Mouse (Mus musculus) mesoderm, embryonic 11.5 days (tissue): ENCODE data around the gene 4930556J24Rik.
"Not testable (repeated sequence)": the region's sequence is repeated elsewhere in the genome, so short reads cannot be mapped to it uniquely, and the experiment has no call there.

Source experiments
- DNase-seq: peaks from one replicate; pipeline ENCODE4 v3.0.0-alpha.2; 2012; ENCODE audit warnings: low read depth, low spot score

Gene 4930556J24Rik

DNA sequence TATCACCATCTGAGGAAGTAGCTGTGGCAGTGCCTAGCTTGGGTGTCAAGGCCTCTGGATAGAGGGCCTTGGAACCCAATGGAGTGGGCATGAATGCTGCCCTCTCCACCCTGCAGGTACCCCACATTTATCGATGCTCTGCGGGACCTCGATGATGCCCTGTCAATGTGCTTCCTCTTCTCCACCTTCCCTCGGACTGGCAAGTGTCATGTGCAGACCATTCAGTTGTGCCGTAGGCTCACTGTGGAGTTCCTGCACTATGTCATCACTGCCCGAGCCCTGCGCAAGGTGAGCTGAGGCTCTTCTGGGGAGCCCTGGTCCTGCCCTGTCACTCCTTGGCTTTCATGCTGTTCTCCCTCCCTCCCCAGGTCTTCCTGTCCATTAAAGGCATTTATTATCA, 3.5 kb downstream of the 4930556J24Rik start:
- no peak for DNase-seq

DNA sequence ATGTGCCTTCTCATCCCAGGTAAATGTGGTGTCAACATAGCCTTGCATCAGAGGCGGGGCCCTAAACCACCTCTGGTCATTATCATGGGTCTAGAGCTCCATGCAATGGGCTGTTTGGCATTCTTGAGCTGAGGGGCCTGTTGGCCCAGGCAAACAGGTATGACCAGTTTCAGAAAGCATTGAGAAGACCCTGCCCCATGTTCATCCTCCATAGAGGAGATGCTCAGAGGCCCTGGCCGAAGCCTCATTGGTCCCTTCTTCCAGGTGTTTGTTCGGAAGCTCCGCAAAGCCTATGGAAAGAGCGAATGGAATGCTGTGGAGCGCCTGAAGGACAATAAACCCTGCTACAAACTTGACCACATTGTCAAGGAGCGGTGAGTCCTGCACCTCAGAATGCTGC, 6.2 kb downstream of the 4930556J24Rik start:
- no peak for DNase-seq

DNA sequence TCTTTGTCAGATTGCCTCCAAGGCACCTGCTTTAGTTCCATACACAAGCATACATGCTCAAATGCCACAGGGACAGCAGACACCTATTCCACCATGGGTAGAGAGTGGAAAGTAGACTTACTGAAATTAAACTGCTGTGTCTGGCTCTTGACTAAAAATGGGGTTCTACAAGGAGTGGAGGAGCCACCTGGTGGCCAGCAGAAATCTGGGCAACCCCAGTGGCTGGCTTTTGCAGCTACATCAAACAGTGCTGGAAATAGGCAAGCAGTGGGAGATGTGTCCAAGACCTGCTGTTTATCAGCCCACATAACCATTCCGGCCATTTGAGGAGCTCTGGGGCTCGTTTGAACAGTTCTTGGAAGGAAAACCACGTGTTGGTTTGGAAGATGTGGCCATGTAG, 6.7 kb downstream of the 4930556J24Rik start:
- no peak for DNase-seq

DNA sequence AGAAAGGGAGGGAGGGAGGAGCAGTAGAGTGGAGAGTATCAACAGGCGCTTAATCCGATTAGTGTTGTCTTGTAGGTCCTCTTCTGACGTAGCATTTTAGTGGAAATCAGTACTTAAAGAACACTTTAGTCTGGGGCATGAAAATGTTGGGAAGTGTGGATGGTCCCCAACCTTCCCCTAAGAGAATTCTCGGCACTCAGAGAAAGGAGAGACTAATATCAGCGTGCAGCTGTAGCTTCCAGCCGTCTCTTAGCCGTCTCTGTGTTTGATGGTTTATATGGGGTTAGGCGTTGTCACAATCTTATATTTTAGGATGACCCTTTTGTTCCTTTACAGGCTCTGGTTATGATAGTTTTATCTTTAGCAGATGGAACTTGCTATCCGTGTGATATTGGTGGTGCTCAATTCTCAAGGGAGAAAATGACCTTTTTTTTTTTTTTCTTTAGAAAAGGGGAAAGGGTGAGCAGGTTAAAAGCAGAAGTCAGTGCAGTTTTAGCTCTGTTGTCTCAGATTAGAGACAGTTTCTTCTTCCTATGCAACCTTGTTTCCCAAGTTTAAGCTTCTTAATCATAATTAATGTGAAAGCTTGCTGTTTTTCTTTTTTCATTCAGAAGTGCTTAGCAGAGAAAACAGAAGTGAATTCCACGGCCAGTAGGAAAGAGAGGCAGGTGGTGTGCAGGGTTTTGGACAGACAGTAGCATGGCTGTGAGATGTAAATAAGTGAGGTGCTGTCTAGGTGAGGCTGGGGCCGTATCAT, 12.0 kb downstream of the 4930556J24Rik start:
- no peak for DNase-seq

DNA sequence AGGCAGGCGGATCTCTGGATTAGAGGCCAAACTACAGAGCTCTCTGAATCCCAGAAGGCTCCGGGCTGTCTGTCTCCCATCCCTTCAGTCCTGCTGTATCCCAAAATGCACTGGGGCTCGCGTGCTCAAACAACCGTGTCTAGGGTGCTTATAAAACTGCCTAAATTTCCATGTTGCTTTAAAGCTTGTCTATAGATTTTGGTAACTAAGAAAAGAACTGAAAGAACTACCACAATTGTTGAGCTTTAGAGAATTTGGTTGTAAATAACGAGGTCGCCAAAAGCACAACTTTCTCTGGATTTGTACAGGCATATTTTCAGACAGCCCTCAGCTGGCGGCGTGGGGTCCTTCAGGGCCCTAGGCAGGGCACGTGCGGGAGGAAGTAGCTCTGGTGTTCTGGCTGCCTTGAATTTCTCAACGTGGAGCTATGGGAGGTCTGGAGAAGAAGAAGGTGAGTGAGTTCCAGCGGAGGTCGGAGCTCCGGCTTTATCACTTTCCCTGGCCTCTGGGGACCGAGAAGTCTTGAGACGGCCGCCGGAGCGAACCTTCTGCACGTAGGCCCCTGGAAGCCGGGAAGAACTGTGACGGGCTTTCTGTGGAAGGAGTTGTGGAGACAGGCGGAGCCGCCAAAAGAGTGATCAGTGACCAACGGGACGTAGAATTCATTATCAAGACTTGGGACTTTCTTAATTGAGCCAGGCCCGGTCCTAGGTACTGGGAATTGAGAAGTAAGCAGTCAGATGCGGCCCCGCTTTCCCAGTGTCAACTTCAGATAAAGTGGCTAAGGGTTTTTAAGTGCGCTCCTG, 12.8 kb downstream of the 4930556J24Rik start, which contains the start of gene Pes1:
Gene Pes1 (plus strand): TSS at position 366 of the 806 bp plus-strand sequence.
- DNase-seq: peak; percentile 86

DNA sequence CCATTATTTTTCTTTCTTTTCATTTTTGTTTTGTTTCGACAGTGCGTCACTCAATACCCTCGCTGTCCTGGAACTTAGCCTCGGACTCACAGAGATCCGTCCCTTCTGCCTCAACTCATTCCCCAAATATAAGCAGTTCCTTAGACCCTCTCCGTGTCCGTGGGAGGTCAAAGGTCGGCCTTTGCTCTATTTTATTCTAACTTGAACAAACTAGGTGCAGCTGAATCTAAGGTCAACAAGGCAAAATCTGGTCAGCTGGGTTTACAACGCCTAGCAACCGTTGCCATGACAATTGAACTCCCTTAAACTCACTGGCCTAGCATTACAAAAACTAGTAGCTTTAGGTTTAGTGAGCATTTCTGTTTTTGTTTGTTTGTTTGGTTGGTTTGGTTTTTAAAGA, 13.4 kb downstream of the 4930556J24Rik start:
- no peak for DNase-seq

DNA sequence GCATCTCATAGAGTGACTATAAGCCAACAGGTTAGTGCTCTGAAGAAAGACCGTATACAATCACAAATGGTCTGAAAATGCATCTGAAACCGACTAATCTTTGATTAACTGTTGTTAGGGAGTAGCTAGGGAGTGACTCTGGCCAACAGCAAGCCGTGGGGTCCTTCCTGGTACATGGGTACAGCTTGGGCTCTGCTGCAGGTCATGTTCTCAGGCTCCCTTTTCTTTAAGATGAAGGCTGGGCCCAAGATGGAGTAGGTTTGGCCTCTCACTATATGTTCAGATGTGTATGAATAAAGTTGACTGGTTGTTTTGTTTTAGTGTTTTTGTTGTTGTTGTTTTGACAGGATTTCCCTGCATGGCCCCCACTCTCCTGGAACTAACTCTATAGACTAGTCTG, 14.8 kb downstream of the 4930556J24Rik start:
- no peak for DNase-seq

DNA sequence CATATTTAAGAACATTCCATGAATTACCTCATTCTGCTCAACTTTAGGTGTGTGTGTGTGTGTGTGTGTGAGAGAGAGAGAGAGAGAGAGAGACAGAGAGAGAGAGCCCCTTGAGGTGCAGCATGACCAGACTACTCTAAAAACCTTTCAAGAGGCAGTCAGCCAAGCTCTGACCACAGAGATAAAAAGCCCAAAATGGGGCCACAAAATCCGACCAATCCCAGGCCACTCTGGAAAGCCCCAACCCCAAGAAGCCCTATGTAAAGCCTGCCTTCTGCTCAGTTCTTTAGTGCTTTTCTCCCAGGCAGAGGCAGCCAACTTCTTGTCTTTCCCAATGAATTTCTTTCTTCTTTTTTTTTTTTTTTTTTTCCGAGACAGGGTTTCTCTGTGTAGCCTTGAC, 15.7 kb downstream of the 4930556J24Rik start:
- no peak for DNase-seq

DNA sequence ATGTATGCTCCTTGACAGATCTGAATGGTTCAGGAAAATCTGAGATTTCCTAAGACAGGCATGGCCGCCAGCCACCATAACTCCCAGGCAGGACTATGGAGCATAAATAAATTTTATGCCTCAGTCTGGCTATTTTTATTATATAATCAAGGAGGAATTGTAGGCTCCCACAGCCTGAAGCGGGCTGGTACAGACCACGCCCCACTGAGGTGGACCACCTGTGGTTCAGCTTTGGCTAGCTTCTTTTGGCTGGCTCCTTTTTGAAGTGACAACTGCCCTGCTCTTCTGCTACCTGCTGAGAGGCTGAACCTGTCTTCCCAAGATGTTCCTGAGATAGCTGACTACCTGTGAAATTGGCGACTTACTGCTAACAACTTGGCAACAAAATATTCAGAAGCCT, 21.2 kb downstream of the 4930556J24Rik start:
- DNase-seq: not testable (repeated sequence)

DNA sequence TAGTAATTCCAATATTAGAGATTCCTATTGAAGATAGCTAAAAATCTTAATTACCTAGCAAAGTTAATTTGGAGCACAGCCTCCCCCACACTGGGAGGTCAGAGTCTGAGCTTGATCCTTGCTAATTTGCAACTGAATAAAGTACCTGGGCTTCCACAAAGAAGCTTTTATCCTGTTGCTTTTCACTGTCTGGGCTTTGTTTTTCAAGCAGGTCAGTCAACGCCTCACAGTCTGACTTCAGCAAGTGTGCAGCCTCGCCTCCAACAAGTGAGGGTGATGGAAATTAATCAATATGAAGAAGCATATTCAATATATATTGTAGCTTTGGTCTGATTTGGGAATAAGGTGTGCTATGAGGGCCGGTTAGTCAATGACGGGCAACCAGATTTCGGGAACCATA, 21.7 kb downstream of the 4930556J24Rik start:
- DNase-seq: not testable (repeated sequence)

DNA sequence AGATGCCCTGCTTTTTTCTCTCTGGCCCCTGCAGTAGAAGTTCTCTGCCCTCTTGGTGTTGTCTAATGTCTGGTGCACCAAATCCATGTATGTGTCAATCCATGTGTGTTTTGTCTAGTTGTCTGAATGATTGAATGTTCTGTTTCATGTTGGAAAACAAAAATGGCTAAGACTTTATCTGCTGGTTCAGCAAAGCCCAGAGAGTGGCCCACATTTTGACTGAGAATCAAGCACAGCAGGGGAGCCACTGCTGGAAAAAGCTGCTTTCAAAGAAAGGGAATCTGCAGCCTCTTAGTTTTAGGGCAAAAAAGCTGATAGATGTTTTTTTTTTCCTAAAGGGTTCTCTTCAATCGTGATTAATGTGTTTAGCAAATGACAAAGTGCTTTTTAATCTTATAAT, 30.2 kb downstream of the 4930556J24Rik start:
- no peak for DNase-seq

DNA sequence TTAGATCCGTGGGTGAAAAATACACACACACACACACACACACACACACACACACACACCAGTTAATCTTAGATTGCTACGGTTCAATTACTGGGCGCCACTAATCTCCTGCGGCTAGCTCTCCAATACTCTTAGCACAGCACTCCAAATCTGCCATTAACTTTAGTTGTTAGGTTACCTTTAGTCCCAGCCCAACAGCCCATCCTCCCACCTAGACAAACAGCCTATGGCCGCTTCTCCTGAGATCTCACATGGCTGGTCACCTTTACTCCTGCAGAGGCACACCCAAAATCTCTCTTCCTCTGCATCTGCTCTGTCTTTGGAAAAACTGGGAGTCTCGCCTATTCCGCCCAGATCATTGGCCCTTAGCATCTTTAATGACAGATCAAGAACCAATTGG, 35.2 kb downstream of the 4930556J24Rik start:
- DNase-seq: no peak

DNA sequence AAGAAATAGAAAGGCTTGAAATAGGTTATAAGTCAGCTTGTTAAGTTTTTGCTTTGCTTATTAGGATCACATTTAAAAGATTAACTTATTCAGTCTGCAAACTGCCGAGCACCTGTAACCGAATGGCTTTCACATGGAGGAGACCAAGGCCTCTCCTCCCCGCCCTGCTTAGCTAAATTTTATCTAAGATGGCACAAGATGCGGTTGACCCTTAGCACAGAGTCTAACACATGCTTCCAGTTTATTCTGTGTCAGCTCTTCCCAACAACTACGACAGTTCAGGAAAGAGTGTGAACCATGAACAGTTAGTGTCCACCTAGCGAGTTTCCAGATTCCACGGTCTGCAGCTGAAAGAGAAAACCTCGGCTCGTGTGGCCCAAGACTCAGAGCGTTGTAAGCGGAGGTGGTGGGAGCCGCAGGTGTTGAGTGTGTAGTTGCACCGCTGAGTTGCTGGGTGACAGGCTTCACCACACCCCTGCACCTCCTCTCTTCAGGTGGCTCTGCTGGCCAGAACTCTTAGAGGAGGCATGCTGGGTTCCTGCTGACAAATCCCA, 39.2 kb downstream of the 4930556J24Rik start:
- no peak for DNase-seq

DNA sequence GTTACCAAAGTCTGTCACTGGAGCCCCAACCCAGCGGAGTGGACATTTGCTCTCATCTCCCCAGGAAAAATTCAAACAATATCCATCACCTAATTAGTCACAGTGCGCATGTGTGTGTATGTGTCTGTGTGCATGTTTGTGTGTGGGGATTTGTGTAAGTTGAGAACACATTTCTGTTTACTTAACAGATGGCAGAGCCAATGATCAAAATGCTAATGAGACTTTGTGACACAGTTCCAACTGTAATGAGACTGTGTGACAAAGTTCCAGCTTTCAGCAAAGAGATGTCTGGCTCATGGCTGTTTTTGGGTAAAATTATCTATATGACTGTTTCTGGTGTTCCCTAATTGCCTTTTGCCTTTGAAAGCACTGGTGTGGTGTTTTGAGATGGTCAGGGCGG, 40.3 kb downstream of the 4930556J24Rik start:
- no peak for DNase-seq

DNA sequence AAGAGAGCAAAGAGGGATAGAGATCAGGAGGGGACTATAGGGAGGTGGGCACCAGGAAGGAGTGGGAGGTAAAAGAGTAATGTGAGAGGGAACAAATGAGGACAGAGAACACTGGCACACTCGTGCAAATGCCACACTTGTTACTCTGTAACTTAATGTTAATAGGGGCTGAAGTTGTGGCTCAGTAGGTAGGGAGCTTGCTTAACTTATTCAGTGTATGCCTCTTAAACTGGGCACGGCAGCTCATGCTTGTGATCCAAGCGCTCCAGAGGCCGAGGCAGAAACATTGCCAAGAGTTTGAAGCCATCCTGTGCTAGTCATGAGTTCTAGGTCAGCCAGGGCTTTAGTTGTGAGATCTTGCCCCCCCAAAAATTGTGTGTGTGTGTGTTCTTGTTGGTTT, 41.4 kb downstream of the 4930556J24Rik start:
- no peak for DNase-seq

DNA sequence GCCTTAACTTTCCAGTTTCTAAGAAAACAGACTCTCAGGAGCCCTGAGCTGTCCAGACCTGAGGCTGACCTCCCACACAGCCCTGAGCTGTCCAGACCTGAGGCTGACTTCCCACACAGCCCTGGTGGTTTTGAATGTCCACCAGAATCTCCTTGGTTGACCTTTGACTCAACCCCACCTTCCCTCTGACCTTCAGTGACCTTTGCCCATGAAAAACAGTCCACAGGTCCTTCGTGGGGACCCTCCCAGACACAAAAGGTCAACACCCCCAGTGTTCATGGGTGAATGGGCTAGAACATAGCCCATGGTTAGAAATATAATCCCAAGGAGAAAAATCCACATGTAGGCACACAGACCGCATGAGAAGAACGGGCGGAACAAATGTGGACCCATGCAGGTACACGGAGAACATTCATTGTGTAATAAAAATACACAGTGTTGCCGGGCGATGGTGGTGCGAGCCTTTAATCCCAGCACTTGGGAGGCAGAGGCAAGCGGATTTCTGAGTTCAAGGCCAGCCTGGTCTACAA, 42.8 kb downstream of the 4930556J24Rik start:
- no peak for DNase-seq

DNA sequence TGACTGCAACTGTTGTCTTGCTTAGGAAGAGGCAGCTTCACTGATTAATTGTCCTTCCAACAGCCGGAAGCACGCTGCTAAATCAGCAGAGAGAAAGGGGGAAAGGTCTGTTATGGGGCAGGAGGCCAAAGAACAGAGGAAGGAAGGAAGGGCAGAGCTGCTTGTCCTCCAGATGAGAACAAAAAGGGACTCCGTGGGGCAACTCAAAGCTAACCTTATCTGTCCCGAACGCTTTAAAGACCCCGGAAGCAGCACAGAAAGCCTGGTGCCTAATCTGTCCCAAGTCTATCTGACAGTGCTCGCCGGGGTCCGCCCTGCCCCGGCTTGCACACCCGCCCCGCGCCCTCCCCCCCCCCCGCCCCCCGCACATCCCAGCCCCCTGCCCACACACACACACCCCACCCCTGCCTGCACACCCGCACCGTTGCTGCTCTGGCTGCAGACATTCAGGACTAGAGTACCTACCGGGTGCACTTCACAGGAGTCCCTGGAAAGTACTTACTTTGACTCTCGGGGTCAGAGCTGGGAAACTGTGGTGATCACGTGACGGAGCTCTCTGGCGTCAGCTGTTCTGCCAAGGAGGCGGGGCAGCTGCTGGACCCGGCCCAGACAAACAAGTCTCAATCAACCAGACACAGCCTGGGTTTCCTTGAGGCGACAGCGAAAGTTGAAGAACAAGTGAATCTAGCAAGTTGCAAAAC, 44.9 kb downstream of the 4930556J24Rik start, which contains the start of gene Tcn2:
Gene Tcn2 (minus strand): TSS at position 649 of the 701 bp plus-strand sequence.
- DNase-seq: peak; percentile 83

DNA sequence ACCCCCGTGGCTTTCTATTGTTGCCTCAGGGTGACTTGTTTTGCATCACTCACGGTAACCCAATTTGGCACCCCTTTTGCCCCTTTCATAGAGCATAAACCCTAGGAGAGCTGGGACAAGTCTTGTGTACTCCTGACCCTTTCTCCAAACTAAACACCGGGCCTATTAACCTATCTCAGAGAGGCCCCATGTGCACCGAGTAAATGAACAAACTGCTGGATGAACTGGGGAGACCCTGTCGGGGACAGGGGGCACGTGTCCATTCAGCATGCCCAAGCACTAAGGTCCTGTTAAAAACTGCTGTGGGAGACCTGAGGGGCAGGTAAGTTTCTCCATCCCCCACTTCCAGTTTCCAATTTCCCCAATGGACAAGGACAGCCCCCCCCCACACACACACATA, 45.6 kb downstream of the 4930556J24Rik start:
- DNase-seq: no peak

DNA sequence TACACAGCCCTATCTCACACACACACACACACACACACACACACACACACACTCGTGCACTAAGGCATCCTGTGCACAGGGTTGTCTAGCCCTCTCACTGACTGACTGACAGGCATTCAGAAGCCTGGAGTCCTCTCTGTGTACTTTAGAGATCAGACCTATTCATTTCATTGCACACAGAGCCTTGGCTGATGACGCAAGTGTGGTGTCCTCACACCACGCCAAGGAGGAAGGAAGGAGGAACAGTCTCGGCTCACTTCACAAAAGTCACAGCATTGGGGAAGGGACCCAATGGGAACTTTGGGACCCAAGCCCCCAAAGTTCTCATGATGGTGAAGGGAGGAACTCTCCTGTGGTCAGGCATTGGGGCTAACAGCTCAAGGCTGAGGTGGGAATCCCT, 46.6 kb downstream of the 4930556J24Rik start:
- DNase-seq: no peak

DNA sequence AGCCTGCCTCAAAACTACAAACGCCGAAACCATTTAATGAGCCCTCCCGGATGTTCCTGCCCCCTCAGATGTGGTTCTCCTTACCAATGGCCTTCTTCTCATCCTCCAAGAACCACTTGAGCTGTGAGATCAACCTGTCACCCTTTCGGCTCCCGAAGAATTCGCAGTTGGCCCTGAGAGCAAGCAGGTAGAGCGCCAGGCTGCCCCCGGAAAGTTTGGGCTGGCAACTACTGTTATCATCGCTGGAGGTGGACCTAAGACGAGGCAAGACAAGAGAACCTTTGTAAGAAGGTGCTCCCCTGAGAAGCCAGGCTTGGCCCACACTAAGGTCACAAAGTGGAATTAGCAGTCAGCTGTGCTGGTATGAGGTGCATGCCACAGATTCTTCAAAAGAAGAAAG, 50.7 kb downstream of the 4930556J24Rik start:
- DNase-seq: no peak

DNA sequence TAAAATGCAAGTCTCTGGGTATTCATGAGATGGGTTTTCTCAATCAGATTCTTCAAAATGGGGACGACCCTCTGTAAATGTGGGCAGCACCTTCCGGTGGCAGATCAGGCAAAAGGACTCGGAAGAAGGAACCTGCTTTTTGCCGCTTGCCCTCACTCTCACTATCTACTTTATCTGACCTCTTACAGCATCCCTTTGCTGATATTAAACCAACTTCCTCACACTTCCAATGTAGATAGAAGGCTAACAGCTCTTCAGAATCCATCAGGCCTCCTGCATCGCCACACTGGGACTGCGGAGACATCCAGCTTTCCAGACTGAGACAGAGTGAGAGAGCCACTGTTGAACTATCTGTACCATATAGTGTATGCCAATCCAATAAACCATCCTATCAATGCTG, 53.8 kb downstream of the 4930556J24Rik start:
- no peak for DNase-seq

DNA sequence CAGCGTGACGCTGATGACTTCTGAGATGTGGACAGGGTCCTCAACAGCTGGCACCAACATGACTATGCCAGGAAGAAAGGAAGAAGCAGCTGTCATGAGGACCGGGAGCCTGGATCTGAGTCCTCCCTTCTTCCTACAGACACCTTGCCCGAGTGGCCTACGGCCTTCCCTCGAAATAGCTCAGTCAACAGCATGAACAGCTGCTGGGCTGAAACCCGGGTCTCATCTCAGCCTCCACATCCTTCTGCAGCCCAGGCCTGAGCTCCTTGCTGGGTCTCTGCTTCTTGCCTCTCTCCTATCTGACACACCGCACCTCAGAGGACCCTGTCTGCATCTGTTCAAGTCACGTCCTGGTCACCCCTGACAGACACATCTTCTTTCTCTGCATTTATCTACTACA, 54.5 kb downstream of the 4930556J24Rik start:
- no peak for DNase-seq
